Mouse (Mus musculus): ENCODE data around the gene Faf1.
A peak's percentile ranks its signal among the peaks of the same experiment; 100 is the strongest.

The Faf1 gene

GRCm38 (mm10) chr4:109782577-109783114 is 106.3 kb downstream of the Faf1 start:
- DNase-seq (ENCODE audit: low spot score) = no peak

- DNase-seq (ENCODE audit: low spot score) = no peak
Observed at GRCm38 (mm10) chr4:109789347-109790001, 113.1 kb downstream of the Faf1 start.

- no peak for DNase-seq (ENCODE audit: low spot score)
Observed at GRCm38 (mm10) chr4:109792331-109792730, 115.9 kb downstream of the Faf1 start.

- no peak for DNase-seq (ENCODE audit: low spot score)
Observed at GRCm38 (mm10) chr4:109793072-109793471, 116.7 kb downstream of the Faf1 start.

GRCm38 (mm10) chr4:109797511-109798182 is 121.3 kb downstream of the Faf1 start:
- no peak for DNase-seq (ENCODE audit: low spot score)

- DNase-seq (ENCODE audit: low spot score) = no peak
Observed at GRCm38 (mm10) chr4:109806408-109806807, 130.0 kb downstream of the Faf1 start.

GRCm38 (mm10) chr4:109815161-109815560 is 138.8 kb downstream of the Faf1 start:
- DNase-seq (ENCODE audit: low spot score) = no peak

- no peak for DNase-seq (ENCODE audit: low spot score)
Observed at GRCm38 (mm10) chr4:109815592-109815991, 139.2 kb downstream of the Faf1 start.

GRCm38 (mm10) chr4:109819455-109819854 is 143.1 kb downstream of the Faf1 start:
- no peak for DNase-seq (ENCODE audit: low spot score)

GRCm38 (mm10) chr4:109829800-109830199 is 153.4 kb downstream of the Faf1 start:
- no peak for DNase-seq (ENCODE audit: low spot score)

GRCm38 (mm10) chr4:109857851-109858250 is 181.5 kb downstream of the Faf1 start:
- DNase-seq (ENCODE audit: low spot score) = peak; percentile 5

- peak; percentile 43 for DNase-seq (ENCODE audit: low spot score)
Observed at GRCm38 (mm10) chr4:109858571-109859392, 182.4 kb downstream of the Faf1 start.

- peak; percentile 12 for DNase-seq (ENCODE audit: low spot score)
Observed at GRCm38 (mm10) chr4:109859401-109859800, 183.0 kb downstream of the Faf1 start.

- peak; percentile 21 for DNase-seq (ENCODE audit: low spot score)
Observed at GRCm38 (mm10) chr4:109860256-109860655, 183.9 kb downstream of the Faf1 start.

GRCm38 (mm10) chr4:109862271-109862670 is 185.9 kb downstream of the Faf1 start:
- no peak for DNase-seq (ENCODE audit: low spot score)

GRCm38 (mm10) chr4:109863021-109863420 is 186.6 kb downstream of the Faf1 start:
- peak; percentile 8 for DNase-seq (ENCODE audit: low spot score)

GRCm38 (mm10) chr4:109868897-109869484 is 192.6 kb downstream of the Faf1 start:
- DNase-seq (ENCODE audit: low spot score) = peak; percentile 22

- peak; percentile 48 for DNase-seq (ENCODE audit: low spot score)
Observed at GRCm38 (mm10) chr4:109884333-109884732, 207.9 kb downstream of the Faf1 start.

- DNase-seq (ENCODE audit: low spot score) = no peak
Observed at GRCm38 (mm10) chr4:109887856-109888357, 211.5 kb downstream of the Faf1 start.

GRCm38 (mm10) chr4:109897810-109898566 is 221.6 kb downstream of the Faf1 start:
- DNase-seq (ENCODE audit: low spot score) = no peak

GRCm38 (mm10) chr4:109901076-109901475 is 224.7 kb downstream of the Faf1 start:
- no peak for DNase-seq (ENCODE audit: low spot score)

Measured in embryo, embryonic 10.5 days (tissue).